Mouse (Mus musculus): ENCODE data around the gene Rab22a. TPM values are rescaled to one million over a fixed set of nuclear protein-coding genes. Genes with fewer than 3 reads are reported as not detected.

The Rab22a gene
- polyA plus RNA-seq (2012), result 9.7 and 19.3 TPM in 2 replicates

DNA sequence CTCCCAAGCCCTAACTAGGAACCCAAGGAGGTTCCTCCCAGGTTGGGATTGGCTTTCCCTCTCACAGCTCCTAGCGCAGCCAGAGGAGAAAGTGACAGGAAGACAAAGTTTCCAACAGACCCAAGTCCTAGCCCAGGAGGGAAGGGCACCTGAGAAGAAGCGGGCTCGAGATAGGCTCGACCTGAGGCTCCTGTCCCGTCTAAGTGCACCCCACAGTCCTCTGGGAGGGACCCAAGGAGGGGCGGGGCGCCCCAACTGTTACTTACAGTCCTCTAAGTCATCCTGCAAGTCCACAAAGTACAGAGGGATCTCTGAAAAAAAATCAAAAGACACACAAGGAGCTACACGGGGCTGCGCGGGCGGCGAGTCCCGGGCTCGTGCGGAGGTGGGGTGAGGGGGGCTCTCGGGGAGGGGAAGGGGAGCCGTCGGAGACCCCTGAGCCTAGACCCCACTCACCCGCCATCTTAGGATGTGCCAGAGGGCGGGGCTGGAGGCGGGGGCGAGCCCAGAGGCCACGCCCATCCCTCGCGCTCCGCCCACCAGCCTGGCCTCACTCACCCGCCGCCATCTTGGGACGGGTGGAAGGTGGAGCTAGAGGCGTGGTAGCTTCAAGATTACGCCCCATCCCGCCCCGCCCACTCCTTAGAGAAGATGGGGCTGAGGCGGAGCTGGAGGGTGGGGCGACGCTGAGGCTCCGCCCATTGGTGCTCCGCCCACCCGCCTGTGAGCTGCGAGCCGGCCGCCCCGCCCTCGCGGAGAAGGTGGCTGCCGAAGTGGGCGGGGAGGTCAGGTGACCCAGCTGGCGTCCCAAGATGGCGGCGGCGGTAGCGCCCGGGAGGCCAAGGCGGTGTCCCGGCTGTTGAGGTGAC is at the start of gene Rab22a:
TSS of gene Rab22a (plus strand) at position 704 of the 869 bp plus-strand sequence.

DNA sequence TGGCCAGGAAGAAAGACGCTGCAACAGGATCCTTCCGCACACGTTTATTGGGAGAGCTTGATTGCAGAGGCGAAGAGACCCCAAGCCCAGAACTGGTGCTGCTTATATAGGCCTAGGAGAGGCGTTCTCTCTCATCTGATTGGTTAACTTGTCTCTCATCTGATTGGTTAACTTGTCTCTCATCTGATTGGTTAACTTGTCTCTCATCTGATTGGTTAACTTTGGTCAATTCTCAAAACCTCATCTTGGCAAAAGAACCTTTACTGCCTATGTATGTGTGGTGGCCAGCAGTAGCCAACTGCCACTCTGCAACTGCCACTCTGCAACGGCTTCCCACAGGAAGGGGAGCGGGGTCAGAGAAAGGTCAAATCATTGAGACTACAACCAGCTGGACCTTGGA is 59.6 kb downstream of the Rab22a start, which contains the start of gene 1700010B08Rik:
TSS of gene 1700010B08Rik (plus strand) at position 301 of the 400 bp plus-strand sequence.

GRCm38 (mm10) chr2:173737222-173737989 is 77.8 kb downstream of the Rab22a start, which contains the start of gene Vapb:
Vapb (plus strand) TSS chr2:173737511.

Other genes starting within 250 kb of the Rab22a start
- gene 1700021F07Rik, start 137.2 kb upstream of the Rab22a start, polyA plus RNA-seq (2012), result not detected in 2 replicates
- gene Ankrd60, start 81.4 kb upstream of the Rab22a start, polyA plus RNA-seq (2012), result not detected in 2 replicates
- gene 1700010B08Rik, start 59.7 kb downstream of the Rab22a start, polyA plus RNA-seq (2012), result not detected in 2 replicates
- 14.9 and 17.6 TPM in 2 replicates for gene Vapb, start 77.8 kb downstream of the Rab22a start, polyA plus RNA-seq (2012)

Measured in megakaryocyte-erythroid progenitor cell, adult 5 weeks (primary cell).